Mouse (Mus musculus) Muller cell, postnatal 12 days (primary cell): ENCODE data around the gene Dnajc14.

ENCODE experiments used
- DNase-seq: peaks from one replicate; pipeline ENCODE4 v3.0.0-alpha.2; 2015; ENCODE audit errors: inconsistent ontology term

The Dnajc14 gene

DNA sequence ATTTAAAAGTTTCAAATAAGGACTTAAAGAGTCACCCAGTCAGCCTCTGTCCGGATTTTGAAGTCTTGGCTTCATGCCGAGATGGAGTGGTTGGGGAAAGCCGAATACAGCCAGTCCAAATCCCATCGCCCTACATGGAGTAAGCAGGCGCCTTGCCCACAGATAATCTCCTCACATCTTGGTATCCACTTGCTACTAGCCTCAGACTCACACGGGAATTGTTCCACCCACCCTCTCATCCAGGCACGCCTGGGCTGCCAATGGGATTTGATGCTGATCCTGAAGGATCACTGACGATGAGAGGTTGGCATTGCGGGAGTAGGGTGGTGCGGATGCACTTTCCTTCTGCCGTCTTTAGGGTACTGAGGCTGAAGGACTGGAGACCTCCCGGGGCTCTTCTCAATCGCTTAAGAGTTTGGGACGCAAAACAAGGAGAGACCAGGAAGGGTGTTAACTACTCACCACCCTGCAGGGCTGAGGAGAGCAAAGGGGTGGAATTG lies at the start of gene Dnajc14:
Gene Dnajc14, plus strand, starts transcription at position 292 of the 500 bp plus-strand sequence.
- DNase-seq = peak; percentile 83

GRCm38 (mm10) chr10:128772895-128773294 lies 31.0 kb upstream of the Dnajc14 start:
- DNase-seq = no peak

- no peak for DNase-seq
Measured at GRCm38 (mm10) chr10:128773685-128774084, 30.2 kb upstream of the Dnajc14 start.

- no peak for DNase-seq
Measured at GRCm38 (mm10) chr10:128778441-128778840, 25.4 kb upstream of the Dnajc14 start.

DNA sequence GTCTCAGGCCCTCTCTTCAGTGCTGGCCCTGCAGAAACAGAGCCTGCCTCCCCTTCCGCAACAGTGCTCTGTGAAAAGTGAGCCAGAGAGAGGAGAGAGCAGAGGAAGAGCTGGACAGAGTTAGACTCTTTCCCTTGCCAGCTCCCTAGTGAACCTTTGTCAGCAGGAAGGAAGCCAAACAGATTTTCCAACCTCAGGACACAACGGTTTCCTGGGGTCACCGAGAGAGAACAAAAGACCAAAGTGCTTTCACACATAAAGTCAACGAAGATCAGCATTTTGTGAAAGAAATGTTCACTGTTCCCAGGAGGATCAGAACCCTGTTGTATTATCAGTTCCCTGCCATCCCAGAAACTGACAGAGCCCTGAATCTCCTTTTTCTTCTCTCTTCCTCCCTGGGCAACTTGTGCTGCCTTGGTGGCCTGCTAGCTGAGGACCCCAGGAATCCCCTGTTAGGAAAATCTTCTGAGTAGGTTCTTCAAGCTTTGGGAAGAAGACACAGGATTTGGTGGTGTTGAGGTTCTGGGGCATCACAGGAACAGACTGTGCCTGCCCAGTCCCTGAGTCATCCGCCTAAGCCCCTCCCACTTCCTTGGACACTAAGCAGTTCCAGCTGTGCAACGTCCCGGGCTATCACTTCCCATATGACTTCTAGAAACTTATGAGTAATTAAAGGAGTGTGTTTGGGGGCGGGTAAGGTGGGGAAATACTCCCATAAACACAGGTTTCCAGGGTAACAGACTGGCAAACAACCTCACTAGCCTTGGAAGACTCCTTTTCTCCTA lies 24.7 kb upstream of the Dnajc14 start:
- peak; percentile 69 for DNase-seq

- DNase-seq = no peak
Measured at GRCm38 (mm10) chr10:128780200-128780599, 23.7 kb upstream of the Dnajc14 start.

- DNase-seq = peak; percentile 62
Measured at GRCm38 (mm10) chr10:128790398-128791124, 13.3 kb upstream of the Dnajc14 start, which contains the start of gene Mmp19. Gene Mmp19, plus strand, starts transcription at chr10:128790910.

DNA sequence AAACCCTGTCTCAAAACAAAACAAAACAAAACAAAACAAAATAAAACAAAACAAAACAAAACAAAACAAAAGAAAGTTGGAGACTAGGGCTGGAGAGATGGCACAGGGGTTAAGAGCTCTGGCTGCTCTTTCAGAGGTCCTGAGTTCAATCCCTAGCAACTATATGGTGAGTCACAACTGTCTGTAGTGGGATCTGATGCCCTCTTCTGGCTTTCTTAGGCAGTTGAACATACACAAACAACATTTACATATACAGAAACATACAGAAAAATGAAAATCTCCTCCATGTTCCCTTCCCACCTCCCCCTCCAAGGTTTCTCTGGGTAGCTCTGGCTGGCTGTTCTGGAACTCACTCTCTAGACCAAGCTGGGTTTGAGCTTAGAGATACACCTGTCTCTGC lies 11.8 kb upstream of the Dnajc14 start:
- DNase-seq = no peak

DNA sequence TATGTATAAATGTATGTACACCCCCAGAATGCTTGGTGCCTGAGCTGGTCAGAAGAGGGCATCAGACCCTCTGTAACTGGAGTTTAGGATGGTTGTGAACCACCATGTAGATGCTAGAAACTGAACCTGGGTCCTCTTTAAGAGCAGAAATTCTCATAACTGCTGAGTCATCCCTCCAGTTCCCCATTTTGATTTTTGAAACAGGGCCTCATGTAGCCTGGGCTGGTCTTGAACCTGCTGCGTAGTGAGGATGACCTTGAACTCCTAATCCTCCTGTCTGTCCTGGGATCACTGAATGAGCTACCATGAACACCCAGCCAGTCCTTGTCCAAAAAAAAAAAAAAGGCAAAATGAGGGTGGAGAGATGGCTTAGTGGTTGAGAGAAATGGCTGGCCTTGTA lies 10.6 kb upstream of the Dnajc14 start:
- DNase-seq = no peak

DNA sequence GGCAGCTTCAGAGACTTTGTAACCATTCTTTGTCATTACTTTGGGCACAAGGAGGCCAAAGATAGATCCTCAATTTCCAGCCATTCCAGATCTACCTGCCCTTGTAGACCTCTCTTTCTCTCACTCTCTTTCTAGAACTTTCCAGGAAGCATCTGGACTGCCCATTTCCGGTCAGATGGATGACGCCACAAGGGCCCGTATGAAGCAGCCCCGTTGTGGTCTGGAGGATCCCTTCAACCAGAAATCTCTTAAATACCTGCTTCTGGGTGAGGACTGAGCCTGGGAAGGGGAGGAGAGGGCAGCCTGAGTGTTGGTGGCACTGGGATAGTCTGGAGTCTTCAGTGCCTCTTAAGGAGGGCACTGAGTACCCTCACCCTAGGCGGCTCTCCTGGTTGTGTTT lies 9.5 kb upstream of the Dnajc14 start:
- no peak for DNase-seq

DNA sequence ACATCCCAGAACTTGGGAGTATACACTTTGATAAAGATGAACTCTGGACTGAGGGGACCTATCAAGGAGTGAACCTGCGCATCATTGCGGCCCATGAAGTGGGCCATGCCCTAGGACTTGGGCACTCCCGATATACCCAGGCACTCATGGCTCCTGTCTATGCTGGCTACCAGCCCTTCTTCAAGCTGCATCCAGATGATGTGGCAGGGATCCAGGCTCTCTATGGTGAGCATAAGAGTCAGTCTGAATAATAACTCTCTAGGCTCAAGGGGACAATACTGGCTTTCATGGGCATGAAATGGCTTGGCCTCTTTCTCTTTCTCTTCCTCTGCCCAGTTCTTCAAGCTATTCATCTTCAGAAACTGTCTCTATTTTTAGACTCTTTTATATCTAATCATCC lies 8.3 kb upstream of the Dnajc14 start:
- DNase-seq = no peak

DNA sequence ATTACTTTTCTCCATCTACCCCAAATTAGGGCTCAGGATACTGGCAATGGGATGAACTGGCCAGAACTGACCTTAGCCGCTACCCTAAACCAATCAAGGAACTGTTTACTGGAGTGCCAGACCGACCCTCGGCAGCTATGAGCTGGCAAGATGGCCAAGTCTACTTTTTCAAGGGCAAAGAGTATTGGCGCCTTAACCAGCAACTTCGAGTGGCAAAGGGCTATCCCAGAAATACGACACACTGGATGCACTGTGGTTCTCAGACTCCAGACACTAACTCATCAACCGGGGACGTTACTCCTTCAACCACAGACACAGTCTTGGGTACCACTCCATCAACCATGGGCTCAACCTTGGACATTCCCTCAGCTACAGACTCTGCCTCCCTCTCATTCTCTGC lies 5.2 kb upstream of the Dnajc14 start:
- DNase-seq = no peak

DNA sequence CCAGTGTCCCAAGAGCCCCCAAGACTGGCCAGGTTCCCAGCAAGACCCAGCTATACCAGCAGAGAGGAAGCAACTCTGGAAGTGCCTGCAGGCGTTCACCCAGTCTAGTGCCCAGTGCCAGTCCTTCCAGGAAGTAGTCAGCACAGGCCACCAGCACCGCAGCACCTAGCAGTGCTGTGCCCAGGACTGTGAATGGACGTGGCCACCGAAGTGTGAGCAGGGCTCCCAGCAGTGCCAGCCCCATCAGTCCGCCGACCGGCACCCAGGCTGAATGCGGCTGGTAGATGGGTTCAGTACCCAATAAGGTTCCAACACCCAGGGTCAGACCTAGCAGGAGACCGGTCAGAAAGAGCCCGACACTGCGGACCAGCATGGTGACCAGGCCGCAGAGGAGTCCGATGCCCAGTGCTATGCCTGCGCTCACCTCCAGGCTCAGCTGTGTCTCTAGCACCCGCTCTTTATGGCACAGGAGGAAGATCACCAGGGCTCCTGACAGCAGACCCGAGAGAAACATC lies 1.8 kb upstream of the Dnajc14 start:
- no peak for DNase-seq

- no peak for DNase-seq
Measured at GRCm38 (mm10) chr10:128802956-128803355, 906 bp upstream of the Dnajc14 start.

DNA sequence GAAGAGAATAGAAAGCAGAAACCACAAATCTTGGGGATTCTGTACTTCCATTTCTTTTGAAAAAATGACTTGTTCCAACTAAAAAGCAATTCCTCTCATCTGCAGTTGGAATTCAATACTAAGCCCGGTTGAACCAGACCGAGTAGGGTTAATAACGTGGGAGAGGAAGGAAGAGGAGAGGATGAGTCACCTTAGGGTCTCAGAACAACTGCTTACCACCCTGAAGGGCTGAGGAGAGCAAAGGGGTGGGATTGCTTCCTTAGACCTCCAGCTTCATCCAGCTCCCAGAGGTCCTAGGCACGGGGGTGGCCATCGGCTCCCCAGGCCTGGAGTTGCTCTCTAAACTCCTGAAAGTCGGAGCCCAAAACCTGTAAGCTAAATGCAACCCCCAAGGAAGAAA lies 501 bp upstream of the Dnajc14 start:
- DNase-seq = no peak

GRCm38 (mm10) chr10:128804271-128805091 lies 619 bp downstream of the Dnajc14 start, which contains the start of gene Tmem198b:
Gene Tmem198b, minus strand, starts transcription at chr10:128804370.
- DNase-seq = peak; percentile 90

- peak; percentile 100 for DNase-seq
Measured at GRCm38 (mm10) chr10:128805092-128806000, 1.5 kb downstream of the Dnajc14 start.

- no peak for DNase-seq
Measured at GRCm38 (mm10) chr10:128806086-128806485, 2.2 kb downstream of the Dnajc14 start.

DNA sequence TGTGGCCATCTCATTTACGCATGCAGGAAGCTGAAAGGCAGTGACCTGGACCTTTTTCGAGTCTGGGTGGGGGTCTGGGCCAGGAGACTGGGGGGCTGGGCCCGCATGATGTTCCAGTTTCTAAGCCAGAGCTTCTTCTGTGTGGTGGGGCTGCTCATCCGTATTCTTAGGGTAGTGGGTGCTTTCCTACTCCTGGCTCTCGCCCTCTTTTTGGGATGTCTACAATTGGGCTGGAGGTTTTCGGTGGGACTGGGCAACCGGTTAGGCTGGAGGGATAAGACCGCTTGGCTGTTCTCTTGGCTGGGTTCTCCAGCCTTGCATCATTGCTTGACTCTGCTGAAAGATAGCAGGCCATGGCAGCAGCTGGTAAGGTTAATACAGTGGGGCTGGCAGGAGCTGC lies 3.2 kb downstream of the Dnajc14 start:
- DNase-seq = no peak

DNA sequence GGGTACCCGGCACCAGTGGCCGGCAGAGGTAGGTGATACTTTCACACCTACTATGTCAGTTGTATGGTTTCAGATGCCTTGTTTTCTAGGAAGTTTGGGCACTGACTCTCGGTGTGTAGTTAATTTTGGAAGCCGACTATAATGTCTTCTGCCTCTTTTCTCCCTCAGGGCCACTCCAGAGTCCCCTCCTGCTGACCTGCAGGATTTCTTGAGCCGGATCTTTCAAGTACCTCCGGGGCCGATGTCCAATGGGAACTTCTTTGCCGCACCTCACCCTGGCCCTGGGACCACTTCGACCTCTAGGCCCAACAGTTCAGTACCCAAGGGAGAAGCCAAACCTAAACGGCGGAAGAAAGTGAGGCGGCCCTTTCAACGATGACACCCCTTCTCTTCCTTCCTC lies 13.2 kb downstream of the Dnajc14 start, which contains the start of gene Sarnp:
Gene Sarnp, plus strand, starts transcription at position 301 of the 400 bp plus-strand sequence.
- DNase-seq = no peak
